Mouse (Mus musculus): Measurements from ENCODE around the gene Vdac2.

DNA sequence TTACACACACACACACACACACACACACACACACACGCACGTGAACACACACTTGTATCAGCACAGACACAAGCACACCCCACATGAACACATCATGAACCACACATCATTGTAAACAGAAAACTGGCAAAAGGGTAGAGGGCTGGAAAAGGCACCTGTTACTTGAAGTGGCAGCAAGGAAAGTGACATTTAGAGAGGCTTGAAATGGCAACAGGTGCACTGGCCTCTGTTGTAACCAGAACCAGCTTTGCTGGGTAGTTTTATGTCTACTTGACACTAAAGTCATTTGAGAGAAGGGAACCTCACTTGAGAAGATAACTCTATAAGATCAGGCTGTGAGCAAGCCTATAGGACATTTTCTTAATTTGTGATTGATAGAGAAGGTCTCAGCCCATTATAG is 15.6 kb upstream of the Vdac2 start:
- no peak for TF ChIP-seq CTCF (IDR thresholded peaks at IDR 0.05; ENCODE audit: control insufficient read depth, insufficient read depth, low read length)
- TF ChIP-seq POLR2A (IDR thresholded peaks at IDR 0.05; ENCODE audit: borderline replicate concordance, control insufficient read depth, low read depth, low read length): no peak
